Mouse (Mus musculus): ENCODE data around the gene Parp11.

Gene Parp11

GRCm38 (mm10) chr6:127456769-127457168, 10.1 kb downstream of the Parp11 start:
- peak; percentile 48 for DNase-seq (ENCODE audit: low read depth, low spot score)
- no peaks in the 10 kb centered on the region for H3K27me3 ChIP-seq (ENCODE audit: control insufficient read depth, insufficient read depth, low read length, poor library complexity, severe bottlenecking)
- H3K36me3 ChIP-seq (ENCODE audit: control insufficient read depth, insufficient read depth, low read length, poor library complexity, severe bottlenecking): no peaks in the 10 kb centered on the region

GRCm38 (mm10) chr6:127459776-127460175, 13.1 kb downstream of the Parp11 start:
- no peak for DNase-seq (ENCODE audit: low read depth, low spot score)
- no peaks in the 10 kb centered on the region for H3K36me3 ChIP-seq (ENCODE audit: control insufficient read depth, insufficient read depth, low read length, poor library complexity, severe bottlenecking)

GRCm38 (mm10) chr6:127461491-127461890, 14.9 kb downstream of the Parp11 start:
- DNase-seq (ENCODE audit: low read depth, low spot score): no peak
- Histone ChIP-seq H3K27me3 (ENCODE audit: control insufficient read depth, insufficient read depth, low read length, poor library complexity, severe bottlenecking) (no peaks in the 10 kb centered on the region), H3K36me3 (ENCODE audit: control insufficient read depth, insufficient read depth, low read length, poor library complexity, severe bottlenecking) (no peaks in the 10 kb centered on the region)

More at GRCm38 (mm10) chr6:127459776-127460175, 13.1 kb downstream of the Parp11 start:
- no peaks in the 10 kb centered on the region for H3K27me3 ChIP-seq (ENCODE audit: control insufficient read depth, insufficient read depth, low read length, poor library complexity, severe bottlenecking)

GRCm38 (mm10) chr6:127462251-127462650, 15.6 kb downstream of the Parp11 start:
- Histone ChIP-seq H3K27me3 (ENCODE audit: control insufficient read depth, insufficient read depth, low read length, poor library complexity, severe bottlenecking) (no peaks in the 10 kb centered on the region), H3K36me3 (ENCODE audit: control insufficient read depth, insufficient read depth, low read length, poor library complexity, severe bottlenecking) (no peaks in the 10 kb centered on the region)
- no peak for DNase-seq (ENCODE audit: low read depth, low spot score)

- Histone ChIP-seq H3K36me3 (ENCODE audit: control insufficient read depth, insufficient read depth, low read length, poor library complexity, severe bottlenecking) (no peaks in the 10 kb centered on the region), H3K27me3 (ENCODE audit: control insufficient read depth, insufficient read depth, low read length, poor library complexity, severe bottlenecking) (no peaks in the 10 kb centered on the region)
- no peak for DNase-seq (ENCODE audit: low read depth, low spot score)
Measured at GRCm38 (mm10) chr6:127463273-127464001, 16.8 kb downstream of the Parp11 start.

- Histone ChIP-seq H3K27me3 (ENCODE audit: control insufficient read depth, insufficient read depth, low read length, poor library complexity, severe bottlenecking) (no peaks in the 10 kb centered on the region), H3K36me3 (ENCODE audit: control insufficient read depth, insufficient read depth, low read length, poor library complexity, severe bottlenecking) (peaks cover 2% of the 10 kb centered on the region; the same call in 1 of the 2 replicates)
- no peak for DNase-seq (ENCODE audit: low read depth, low spot score)
Measured at GRCm38 (mm10) chr6:127464523-127464922, 17.9 kb downstream of the Parp11 start.

GRCm38 (mm10) chr6:127466749-127467310, 20.2 kb downstream of the Parp11 start:
- no peak for DNase-seq (ENCODE audit: low read depth, low spot score)
- H3K36me3 ChIP-seq (ENCODE audit: control insufficient read depth, insufficient read depth, low read length, poor library complexity, severe bottlenecking): peaks cover 3% of the 10 kb centered on the region
- H3K27me3 ChIP-seq (ENCODE audit: control insufficient read depth, insufficient read depth, low read length, poor library complexity, severe bottlenecking): no peaks in the 10 kb centered on the region

GRCm38 (mm10) chr6:127472078-127472477, 25.4 kb downstream of the Parp11 start:
- peak; percentile 87 for DNase-seq (ENCODE audit: low read depth, low spot score)
- Histone ChIP-seq H3K36me3 (ENCODE audit: control insufficient read depth, insufficient read depth, low read length, poor library complexity, severe bottlenecking) (peaks cover 7% of the 10 kb centered on the region), H3K27me3 (ENCODE audit: control insufficient read depth, insufficient read depth, low read length, poor library complexity, severe bottlenecking) (no peaks in the 10 kb centered on the region)

- H3K36me3 ChIP-seq (ENCODE audit: control insufficient read depth, insufficient read depth, low read length, poor library complexity, severe bottlenecking): peaks cover 10% of the 10 kb centered on the region
- no peak for DNase-seq (ENCODE audit: low read depth, low spot score)
- no peaks in the 10 kb centered on the region for H3K27me3 ChIP-seq (ENCODE audit: control insufficient read depth, insufficient read depth, low read length, poor library complexity, severe bottlenecking)
Measured at GRCm38 (mm10) chr6:127473961-127474360, 27.3 kb downstream of the Parp11 start.

- no peak for DNase-seq (ENCODE audit: low read depth, low spot score)
- H3K27me3 ChIP-seq (ENCODE audit: control insufficient read depth, insufficient read depth, low read length, poor library complexity, severe bottlenecking): no peaks in the 10 kb centered on the region
Measured at GRCm38 (mm10) chr6:127475231-127475630, 28.6 kb downstream of the Parp11 start.

DNA sequence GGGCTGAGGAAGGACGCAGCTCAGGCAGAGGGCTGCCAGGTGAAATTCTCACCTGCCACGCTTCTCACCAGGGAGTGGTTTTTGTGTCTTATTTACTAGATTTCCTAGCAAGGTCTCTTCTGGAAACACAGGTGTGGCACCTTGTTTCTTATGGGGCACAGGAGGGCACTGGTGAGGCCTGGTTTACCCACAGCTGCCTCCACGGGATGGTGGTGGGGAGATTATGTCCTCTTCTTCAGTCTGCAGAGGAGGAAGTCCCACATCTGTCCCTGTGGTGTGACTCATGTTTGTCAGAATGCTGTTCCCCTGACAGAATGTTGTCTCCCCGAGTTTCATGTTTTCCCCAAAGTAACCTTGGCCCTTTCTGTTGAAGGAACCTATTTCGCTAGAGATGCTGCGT, 44.4 kb downstream of the Parp11 start:
- Histone ChIP-seq H3K27me3 (ENCODE audit: control insufficient read depth, insufficient read depth, low read length, poor library complexity, severe bottlenecking) (no peaks in the 10 kb centered on the region), H3K36me3 (ENCODE audit: control insufficient read depth, insufficient read depth, low read length, poor library complexity, severe bottlenecking) (0 out of 2 replicates have a peak, but pooled peaks cover 4% of the 10 kb centered on the region)
- DNase-seq (ENCODE audit: low read depth, low spot score): no peak

More at GRCm38 (mm10) chr6:127475231-127475630, 28.6 kb downstream of the Parp11 start:
- H3K36me3 ChIP-seq (ENCODE audit: control insufficient read depth, insufficient read depth, low read length, poor library complexity, severe bottlenecking): peaks cover 12% of the 10 kb centered on the region

DNA sequence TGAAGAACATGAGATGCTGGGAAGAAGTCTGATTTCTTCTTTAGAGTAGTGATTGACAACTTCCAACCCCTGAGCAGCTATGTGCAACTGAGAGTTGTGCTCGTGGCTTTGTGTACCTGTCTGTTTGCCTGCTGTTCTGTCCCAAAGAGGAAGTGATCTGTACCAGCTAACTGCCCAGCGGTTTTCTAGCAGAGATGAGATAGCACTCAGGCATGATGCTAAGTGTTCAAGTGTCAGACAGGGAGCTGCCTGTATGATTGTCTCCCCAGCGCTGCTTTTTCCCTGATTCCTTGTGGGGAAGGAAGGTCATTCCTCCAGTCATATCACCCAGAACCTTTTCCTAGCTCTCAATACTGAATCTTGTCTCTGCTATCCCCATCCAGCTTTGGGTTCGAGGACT, 45.9 kb downstream of the Parp11 start:
- Histone ChIP-seq H3K27me3 (ENCODE audit: control insufficient read depth, insufficient read depth, low read length, poor library complexity, severe bottlenecking) (no peaks in the 10 kb centered on the region), H3K36me3 (ENCODE audit: control insufficient read depth, insufficient read depth, low read length, poor library complexity, severe bottlenecking) (0 out of 2 replicates have a peak, but pooled peaks cover 4% of the 10 kb centered on the region)
- peak; percentile 12 for DNase-seq (ENCODE audit: low read depth, low spot score)

DNA sequence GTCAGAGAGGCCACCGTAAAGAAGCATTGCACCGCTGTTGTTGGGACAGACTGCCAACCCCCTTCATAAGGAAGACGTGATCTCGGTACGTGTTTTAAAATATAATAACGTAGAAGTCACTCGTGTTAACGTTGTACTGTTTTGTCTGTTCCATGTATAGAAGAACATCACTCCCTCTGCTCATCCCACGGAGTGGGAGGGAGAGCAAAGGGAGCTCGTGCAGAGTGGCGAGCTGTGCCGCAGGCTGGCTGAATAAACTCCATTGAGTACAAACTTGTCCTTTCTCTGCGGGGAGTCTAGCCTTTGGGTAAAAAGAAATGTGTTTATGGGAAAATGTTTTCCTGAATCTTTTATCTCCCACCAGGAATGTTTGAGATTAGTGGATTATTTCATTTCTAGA, 47.1 kb downstream of the Parp11 start:
- no peaks in the 10 kb centered on the region for H3K27me3 ChIP-seq (ENCODE audit: control insufficient read depth, insufficient read depth, low read length, poor library complexity, severe bottlenecking)
- DNase-seq (ENCODE audit: low read depth, low spot score): no peak

GRCm38 (mm10) chr6:127494357-127494756, 47.7 kb downstream of the Parp11 start:
- no peaks in the 10 kb centered on the region for H3K27me3 ChIP-seq (ENCODE audit: control insufficient read depth, insufficient read depth, low read length, poor library complexity, severe bottlenecking)
- 0 out of 2 replicates have a peak, but pooled peaks cover 4% of the 10 kb centered on the region for H3K36me3 ChIP-seq (ENCODE audit: control insufficient read depth, insufficient read depth, low read length, poor library complexity, severe bottlenecking)
- no peak for DNase-seq (ENCODE audit: low read depth, low spot score)

More for the DNA sequence above, 47.1 kb downstream of the Parp11 start:
- 0 out of 2 replicates have a peak, but pooled peaks cover 4% of the 10 kb centered on the region for H3K36me3 ChIP-seq (ENCODE audit: control insufficient read depth, insufficient read depth, low read length, poor library complexity, severe bottlenecking)

GRCm38 (mm10) chr6:127495251-127495650, 48.6 kb downstream of the Parp11 start:
- DNase-seq (ENCODE audit: low read depth, low spot score): no peak
- Histone ChIP-seq H3K36me3 (ENCODE audit: control insufficient read depth, insufficient read depth, low read length, poor library complexity, severe bottlenecking) (0 out of 2 replicates have a peak, but pooled peaks cover 2% of the 10 kb centered on the region), H3K27me3 (ENCODE audit: control insufficient read depth, insufficient read depth, low read length, poor library complexity, severe bottlenecking) (no peaks in the 10 kb centered on the region)

Data from splenic B cell, adult 2 months (primary cell).